Mouse (Mus musculus) layer of hippocampus, postnatal 10 days (tissue): ENCODE measurements at regions not wholly inside any gene's neighbourhood (a gene's known extent, or its start where the extent isn't known, plus 50 kb on each side); places are given as distances from the start of the nearest gene placed in this dataset.
A peak's percentile ranks its signal among the peaks of the same experiment; 100 is the strongest.

ENCODE experiments used
- DNase-seq, 2 experiments: peaks; one replicate each; pipeline ENCODE4 v3.0.0; 2021; ENCODE audit warnings: low spot score in 2 of 2

- DNase-seq, result no peak
Observed at GRCm38 (mm10) chr12:79913898-79914297, 198.9 kb downstream of the Zfp36l1 start.

DNA sequence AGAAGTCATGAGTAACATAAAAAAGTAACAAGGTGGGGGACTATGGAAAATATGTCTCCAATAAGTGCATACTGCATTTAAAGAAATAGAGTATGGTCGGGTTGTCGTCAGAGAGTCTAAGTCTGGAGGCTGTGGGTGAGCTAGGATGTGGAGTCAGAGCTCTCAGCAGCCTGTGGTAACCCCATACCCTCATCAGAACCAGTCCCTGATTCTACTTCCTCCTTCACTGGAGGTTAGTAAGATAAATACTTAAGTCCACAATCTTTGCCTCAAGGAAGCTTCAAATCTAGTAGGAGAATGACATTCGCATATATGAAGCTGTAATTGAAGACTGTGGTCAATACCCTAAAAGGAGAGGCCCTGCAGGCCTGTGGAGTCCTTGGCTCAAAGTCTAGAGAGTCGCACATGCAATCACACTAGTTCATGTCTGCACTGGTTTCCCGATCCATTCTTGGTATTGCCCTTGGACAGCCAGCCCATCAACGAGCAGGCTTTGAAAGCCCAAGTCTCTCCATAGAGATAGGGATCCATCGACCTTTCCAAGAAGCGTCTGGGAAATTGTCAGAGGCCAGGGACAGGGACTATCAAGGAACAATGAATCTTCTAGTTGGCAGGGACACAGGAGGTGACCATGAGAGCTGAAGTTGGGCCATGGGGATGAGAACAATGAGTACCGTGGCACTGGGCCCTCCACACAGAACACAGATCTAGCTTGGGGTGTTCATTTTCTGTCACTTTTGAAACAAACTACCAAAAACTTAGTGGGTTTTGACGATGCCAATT is 200.3 kb downstream of the Zfp36l1 start:
- DNase-seq, result no peak

DNA sequence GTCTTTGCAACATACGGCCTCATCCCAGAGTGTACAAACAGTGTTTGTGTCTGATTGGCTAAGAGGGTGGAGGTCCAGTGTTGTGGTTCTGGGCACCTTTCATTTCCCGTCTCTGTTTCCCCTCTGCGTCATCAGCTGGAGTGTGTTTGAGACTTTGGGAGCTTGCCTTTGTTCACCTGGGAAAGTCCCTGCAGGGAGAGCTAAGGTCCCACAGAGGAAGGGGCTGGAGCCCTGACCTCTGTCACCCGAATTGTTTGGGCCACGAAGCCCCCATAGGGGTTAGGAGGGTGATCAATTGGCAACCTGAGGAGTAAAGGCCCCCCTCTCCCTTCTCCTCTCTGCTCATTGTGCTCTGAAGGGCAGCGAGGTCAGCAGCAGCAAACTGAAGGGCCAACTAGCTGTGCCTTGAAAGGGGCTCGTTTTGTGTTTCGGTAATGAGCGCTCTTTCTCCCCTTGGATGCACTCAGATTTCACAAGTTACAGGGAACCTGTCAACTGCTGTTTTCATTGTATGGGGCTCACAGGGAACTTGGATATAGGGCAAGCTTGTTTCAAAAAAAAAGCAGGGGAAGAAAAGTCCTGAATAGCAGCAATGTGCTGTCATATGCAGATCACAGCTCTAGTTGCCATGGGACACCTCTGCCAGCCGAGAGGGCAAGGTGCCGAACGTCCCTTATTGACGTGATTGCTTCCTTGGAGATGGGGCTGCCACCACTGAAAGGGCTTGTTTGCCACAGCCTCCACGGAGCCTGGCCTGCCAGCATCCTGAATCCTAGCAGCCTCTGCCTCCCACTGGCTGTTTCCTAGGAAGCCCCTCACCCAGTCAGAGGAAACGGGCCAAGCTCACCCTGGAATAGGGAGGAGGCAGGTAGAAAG is 201.7 kb downstream of the Zfp36l1 start:
- peak; percentile 69 to 77 for DNase-seq

DNA sequence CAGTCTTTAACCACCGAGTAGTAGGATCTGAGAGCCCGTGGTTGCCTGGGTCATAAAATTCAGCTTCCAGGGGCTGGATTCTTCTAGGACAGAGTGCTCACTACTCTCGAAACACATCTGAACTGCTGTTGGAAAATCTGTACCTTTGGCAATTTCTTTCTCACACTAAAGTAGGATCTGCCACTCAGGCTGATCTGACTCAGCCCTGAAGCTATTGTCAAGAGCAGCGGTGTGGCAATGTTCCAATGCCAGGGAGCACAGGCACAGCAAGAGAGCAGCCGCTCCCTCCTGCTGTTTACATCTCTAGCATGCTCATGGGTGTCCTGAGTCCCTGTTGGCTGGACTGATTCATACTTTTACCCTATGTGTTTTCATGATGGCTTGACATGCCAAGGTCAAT is 205.2 kb downstream of the Zfp36l1 start:
- DNase-seq, result no peak

DNA sequence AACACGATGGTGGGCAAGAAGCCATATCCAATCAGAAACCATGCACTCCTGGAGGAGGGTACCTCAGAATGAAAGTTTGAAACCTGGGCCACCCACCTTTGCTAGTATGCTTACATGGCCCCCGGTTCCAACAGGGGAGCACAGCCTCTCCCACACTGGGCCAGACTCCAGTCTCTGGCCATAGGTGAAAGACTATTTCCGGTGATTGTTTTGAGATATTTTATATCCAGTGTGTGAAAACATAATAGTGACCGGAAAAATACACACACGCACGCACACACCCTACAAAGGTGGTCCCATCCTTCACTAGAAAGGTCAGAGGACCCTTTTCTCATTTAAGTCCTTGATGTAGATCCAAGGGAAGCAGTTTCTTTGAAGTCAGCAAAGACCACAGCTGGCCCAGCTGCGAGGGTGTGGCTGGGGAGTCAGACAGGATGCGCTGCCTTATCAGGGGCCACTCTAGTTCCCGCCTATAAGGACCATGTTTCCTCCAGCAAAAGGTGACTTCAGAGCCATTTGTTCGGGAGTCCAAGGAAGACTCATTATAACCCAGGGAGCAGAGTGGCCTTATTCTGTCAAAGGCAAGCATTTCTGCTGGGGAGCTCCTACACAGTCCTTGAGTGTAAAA is 206.0 kb downstream of the Zfp36l1 start:
- DNase-seq, result no peak

GRCm38 (mm10) chr12:79905828-79906737 is 206.7 kb downstream of the Zfp36l1 start:
- DNase-seq, result no peak

DNA sequence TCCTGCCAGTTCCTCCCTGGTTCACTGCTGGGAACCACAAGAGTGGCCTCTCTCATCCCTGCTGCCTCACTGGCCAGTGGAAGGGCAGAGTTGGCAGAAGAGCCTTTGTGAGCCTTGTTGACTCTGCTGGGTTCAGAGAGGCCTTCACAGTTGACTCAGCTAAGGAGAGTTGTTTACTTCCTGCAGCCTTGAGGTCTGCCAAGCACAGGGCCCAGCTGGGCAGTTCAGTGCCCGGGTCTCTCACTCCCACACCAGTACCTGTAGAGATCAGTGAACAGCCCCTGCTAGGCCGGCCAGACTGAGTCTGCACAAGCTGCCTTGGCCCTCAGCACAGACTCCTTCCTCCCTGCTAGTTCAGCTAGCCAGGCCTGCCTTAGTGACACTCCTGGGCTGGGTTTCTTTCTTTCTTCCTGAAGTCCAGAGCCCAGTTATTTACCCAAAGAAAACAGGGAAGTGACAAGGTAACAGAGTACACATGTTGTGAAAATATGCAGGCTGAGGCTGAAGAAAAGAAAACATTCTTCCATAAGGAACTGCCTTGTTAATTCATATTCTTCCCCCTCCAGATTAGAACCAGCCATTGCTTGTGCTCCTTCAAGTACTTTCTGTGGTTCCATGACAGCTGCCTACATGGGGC is 207.8 kb downstream of the Zfp36l1 start:
- DNase-seq, result no peak

GRCm38 (mm10) chr12:79902761-79903160 is 210.1 kb downstream of the Zfp36l1 start:
- DNase-seq, result no peak

DNA sequence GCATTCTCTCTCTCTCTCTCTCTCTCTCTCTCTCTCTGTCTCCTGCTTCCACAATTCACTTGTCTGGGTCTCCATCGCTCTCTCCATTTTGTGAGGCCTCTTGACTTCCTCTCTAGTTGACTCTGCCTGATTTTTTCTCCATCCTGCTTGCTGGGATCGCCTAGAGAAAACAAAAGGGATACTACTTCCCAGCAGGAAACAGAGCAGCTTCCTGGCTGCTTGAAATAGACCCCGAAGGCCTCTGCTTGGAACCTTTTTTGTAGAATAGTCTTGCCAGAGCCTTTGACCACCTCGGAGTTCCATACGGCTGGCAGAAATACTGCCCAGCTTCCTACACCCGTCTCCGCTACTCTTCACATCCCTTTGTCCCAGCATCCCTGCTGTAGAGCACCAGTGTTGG is 210.7 kb downstream of the Zfp36l1 start:
- no peak for DNase-seq

DNA sequence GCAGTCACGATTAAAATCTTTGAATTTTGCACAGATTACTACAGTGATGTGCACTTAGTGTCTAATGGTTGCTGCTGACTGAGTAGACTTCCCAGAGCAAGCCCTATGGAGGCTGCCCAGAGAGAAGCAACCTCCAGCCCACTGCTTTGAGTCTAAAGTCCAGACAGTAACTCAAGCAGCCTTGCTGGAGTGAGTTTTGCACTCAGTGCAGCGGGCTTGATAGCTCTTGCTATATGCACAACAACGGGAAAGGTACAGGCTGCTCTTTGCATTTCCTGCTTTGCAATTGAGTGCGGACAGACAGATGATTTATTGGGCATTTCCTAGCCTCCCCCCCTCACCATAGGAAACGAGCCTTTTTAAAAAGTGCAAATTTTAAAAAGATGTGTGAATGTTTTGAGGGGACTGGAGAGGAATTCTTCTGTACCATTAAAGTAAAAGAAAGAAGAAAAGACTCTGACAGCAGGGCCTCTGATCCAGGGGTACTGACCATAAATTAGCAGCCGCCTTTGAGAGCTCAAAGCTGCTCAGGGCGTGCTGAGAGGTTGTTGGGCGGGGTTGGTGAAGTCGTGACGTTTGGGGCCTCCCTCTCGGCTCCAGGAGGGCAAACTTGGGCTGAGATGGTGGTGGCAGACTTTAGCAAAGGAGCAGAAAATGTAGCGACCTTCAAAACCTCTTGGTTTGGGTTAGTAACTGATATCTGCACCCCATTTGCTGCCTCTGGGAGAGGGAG is 214.4 kb downstream of the Zfp36l1 start:
- no peak for DNase-seq

- DNase-seq, result no peak
Observed at GRCm38 (mm10) chr12:79895975-79896374, 216.8 kb downstream of the Zfp36l1 start.

DNA sequence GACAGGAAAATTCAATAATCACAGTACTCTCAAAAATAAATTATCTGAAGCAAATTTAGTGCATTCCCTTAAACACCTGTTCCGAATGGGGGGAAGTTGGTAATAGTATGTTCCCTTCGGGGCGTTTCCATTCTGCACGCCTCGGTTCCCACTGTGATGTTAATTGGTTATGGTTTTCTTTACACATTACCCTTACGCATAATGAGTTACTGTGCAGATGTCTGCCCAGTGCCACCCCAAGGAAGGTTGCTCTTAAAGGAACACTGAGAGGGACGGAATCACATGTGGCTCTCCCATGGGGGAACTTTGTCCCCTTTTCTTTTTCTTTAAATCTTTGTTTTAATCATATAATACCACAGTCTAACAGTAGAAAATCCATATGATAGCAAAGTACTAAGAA is 217.5 kb downstream of the Zfp36l1 start:
- no peak for DNase-seq

DNA sequence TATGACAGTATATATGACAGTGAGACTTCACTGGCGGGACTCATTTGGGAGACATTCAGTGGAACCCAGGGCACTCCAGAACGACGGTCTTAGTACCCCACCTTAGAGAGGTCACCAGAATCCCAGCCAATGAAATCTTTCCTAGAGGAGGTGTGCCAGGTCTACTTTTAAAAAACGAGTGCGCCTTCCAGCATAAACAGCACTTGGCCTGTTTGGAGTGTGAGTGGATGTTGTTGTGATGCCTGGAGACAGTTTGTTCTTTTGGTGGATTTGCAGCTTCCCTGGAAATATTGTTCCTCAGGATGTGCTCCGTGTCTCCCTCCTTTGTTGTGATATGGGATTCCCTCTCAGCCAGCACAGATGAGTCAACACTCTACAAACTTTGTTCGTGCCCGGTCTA is 219.9 kb downstream of the Zfp36l1 start:
- no peak for DNase-seq

DNA sequence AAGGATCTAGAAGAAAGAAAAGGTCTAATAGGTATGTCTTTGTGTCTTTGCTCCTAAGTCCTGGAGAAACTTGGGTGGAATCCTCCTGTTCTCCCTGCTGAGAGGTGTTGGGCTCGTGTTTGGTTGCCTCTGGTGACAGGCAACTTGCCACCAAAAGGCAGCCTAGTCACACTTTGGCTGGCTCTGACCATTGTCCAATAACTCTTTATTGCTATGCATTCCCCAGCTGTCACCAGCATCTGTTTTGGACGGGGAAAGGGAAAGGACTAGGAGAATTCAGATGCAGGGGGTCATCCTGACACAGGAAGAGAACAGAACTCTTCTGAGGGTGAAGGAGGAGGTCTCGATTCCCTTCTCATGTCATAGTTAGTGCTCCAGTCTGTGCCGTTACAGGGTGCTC is 220.9 kb downstream of the Zfp36l1 start:
- peak in 1 of 2 experiments; percentile 10 for DNase-seq

DNA sequence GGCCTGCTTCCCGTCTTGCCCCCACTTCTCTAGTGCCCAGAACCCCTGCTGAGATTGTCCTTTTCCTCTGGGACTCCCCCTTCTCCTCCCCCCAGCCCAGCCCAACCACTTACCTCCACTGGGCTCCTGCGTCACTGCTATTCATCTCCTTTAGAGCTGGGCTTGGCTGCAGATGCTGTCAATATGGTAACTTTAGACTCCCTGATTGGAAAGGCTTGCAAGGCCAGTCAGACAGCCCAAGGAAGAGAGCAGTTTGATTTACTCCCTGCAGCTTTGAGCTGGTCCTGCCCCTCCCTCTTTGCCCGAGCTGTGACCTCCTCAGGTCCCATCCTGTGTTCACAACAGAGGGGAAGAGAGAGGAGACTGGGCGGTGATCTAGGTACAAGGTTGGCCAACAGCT is 221.9 kb downstream of the Zfp36l1 start:
- DNase-seq, result no peak

- no peak for DNase-seq
Observed at GRCm38 (mm10) chr12:79890291-79890690, 222.5 kb downstream of the Zfp36l1 start.

GRCm38 (mm10) chr12:79888812-79889211 is 224.0 kb downstream of the Zfp36l1 start:
- no peak for DNase-seq

GRCm38 (mm10) chr12:79888086-79888485 is 224.7 kb downstream of the Zfp36l1 start:
- DNase-seq, result no peak

DNA sequence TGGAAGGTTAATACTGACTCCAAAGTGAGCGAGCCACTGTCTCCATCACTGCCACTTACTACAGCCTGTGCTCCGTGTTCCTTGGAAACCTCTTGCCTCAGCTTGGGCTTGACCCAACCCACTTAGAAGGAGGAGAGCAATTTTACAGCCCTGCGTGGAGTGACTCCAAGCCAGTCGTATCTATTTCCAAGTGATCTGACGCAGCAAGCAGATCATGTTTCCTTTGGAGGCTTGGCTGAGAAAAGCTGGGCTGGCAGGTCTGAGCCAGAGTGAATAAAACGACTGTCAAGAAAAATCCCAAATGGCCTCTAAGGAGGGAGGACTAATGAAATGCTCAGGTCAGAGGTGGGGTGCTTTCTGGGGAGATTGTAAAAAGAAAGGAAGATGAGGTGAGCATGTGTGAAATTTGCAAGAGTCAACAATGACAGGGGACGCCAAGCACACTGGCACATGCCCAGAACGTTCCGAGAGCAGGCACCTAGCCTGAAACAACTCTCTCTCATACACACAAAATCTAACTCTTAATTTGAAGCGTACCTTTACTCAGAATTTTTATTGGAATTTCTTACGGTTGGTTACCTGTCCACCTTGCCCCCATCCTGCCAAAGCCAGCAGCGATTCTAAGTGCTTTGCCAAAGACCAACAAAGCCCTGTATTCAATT is 225.5 kb downstream of the Zfp36l1 start:
- DNase-seq, result no peak
